Mouse (Mus musculus): ENCODE results near the gene Apobec3.

The Apobec3 gene

GRCm38 (mm10) chr15:79891436-79892212, at the start of gene Apobec3:
Gene Apobec3 (plus strand): TSS chr15:79891659.
- no peak for TF ChIP-seq GATA4 (IDR thresholded peaks at IDR 0.05; ENCODE audit: insufficient replicate concordance, low read length)

GRCm38 (mm10) chr15:79842985-79843384, 48.5 kb upstream of the Apobec3 start:
- TF ChIP-seq GATA4 (IDR thresholded peaks at IDR 0.05; ENCODE audit: insufficient replicate concordance, low read length) = no peak

- no peak for TF ChIP-seq GATA4 (IDR thresholded peaks at IDR 0.05; ENCODE audit: insufficient replicate concordance, low read length)
Observed at GRCm38 (mm10) chr15:79845986-79846385, 45.5 kb upstream of the Apobec3 start.

- no peak for TF ChIP-seq GATA4 (IDR thresholded peaks at IDR 0.05; ENCODE audit: insufficient replicate concordance, low read length)
Observed at GRCm38 (mm10) chr15:79847100-79847499, 44.4 kb upstream of the Apobec3 start.

- no peak for TF ChIP-seq GATA4 (IDR thresholded peaks at IDR 0.05; ENCODE audit: insufficient replicate concordance, low read length)
Observed at GRCm38 (mm10) chr15:79850143-79850542, 41.3 kb upstream of the Apobec3 start.

- no peak for TF ChIP-seq GATA4 (IDR thresholded peaks at IDR 0.05; ENCODE audit: insufficient replicate concordance, low read length)
Observed at GRCm38 (mm10) chr15:79858979-79859378, 32.5 kb upstream of the Apobec3 start.

GRCm38 (mm10) chr15:79859821-79860220, 31.6 kb upstream of the Apobec3 start:
- TF ChIP-seq GATA4 (IDR thresholded peaks at IDR 0.05; ENCODE audit: insufficient replicate concordance, low read length) = no peak

- no peak for TF ChIP-seq GATA4 (IDR thresholded peaks at IDR 0.05; ENCODE audit: insufficient replicate concordance, low read length)
Observed at GRCm38 (mm10) chr15:79867260-79868002, 24.0 kb upstream of the Apobec3 start.

- TF ChIP-seq GATA4 (IDR thresholded peaks at IDR 0.05; ENCODE audit: insufficient replicate concordance, low read length) = no peak
Observed at GRCm38 (mm10) chr15:79873545-79873944, 17.9 kb upstream of the Apobec3 start.

- no peak for TF ChIP-seq GATA4 (IDR thresholded peaks at IDR 0.05; ENCODE audit: insufficient replicate concordance, low read length)
Observed at GRCm38 (mm10) chr15:79873995-79874394, 17.5 kb upstream of the Apobec3 start.

- TF ChIP-seq GATA4 (IDR thresholded peaks at IDR 0.05; ENCODE audit: insufficient replicate concordance, low read length) = no peak
Observed at GRCm38 (mm10) chr15:79875261-79875995, 16.0 kb upstream of the Apobec3 start.

- TF ChIP-seq GATA4 (IDR thresholded peaks at IDR 0.05; ENCODE audit: insufficient replicate concordance, low read length) = no peak
Observed at GRCm38 (mm10) chr15:79878725-79879136, 12.7 kb upstream of the Apobec3 start.

- peak; percentile 54; the same call in 1 of the 2 replicates for TF ChIP-seq GATA4 (IDR thresholded peaks at IDR 0.05; ENCODE audit: insufficient replicate concordance, low read length)
Observed at GRCm38 (mm10) chr15:79879319-79879718, 12.1 kb upstream of the Apobec3 start.

GRCm38 (mm10) chr15:79880477-79880876, 11.0 kb upstream of the Apobec3 start:
- TF ChIP-seq GATA4 (IDR thresholded peaks at IDR 0.05; ENCODE audit: insufficient replicate concordance, low read length) = no peak

- TF ChIP-seq GATA4 (IDR thresholded peaks at IDR 0.05; ENCODE audit: insufficient replicate concordance, low read length) = no peak
Observed at GRCm38 (mm10) chr15:79882623-79883267, 8.7 kb upstream of the Apobec3 start.

Measured in liver, adult (tissue).